8 mouse cellular contexts compared by ENCODE assay signal in the genomic region with DNA sequence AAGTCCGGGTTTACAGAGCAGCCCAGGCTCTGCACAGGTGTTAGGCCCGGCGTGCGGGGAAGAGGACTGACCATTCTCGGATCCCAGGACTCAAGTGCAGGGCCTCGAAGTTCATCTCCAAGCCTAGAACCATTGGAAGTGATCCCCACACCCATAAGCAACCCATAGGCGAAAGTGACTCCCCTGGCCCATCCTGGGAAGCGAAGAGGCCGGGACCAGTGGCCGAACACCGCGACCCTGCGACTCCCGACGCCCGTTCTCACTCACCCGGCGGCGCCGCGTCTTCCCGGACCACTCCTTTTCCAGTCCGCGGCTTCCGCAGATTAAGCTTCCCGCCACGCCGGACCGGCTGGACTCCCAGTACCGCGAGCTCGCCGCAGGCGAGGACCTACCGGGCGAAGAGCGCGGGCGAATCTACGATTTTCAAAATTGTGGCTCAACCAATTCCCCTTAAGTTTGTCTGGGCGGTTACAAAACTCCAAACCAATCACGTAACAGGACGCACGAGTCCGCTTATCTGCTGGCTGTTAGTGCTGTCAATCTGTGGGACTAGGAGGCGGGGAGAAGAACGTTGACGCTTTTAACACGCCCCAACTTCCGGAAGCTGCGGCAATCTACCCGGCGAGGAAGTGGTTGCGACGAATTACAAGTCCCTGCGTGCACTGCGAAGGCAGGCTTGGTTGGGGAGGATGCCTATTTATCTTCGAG. TPM values are rescaled to one million over a fixed set of nuclear protein-coding genes. Genes with fewer than 3 reads are reported as not detected.
DNase-seq lines count a peak whose midpoint lies in the region; ATAC-seq lines count a peak whose summit lies in the region.

A gene (minus strand): TSS at position 480 of the 708 bp plus-strand sequence.

- peak; percentile 98 for DNase-seq in CD4-positive, CD25-positive, alpha-beta regulatory T cell, adult 2 months (ENCODE audit: low read depth, low spot score)
- peak; percentile 98 for DNase-seq in fat pad, adult 2 months (ENCODE audit: extremely low read depth, low read depth, low spot score)
- DNase-seq in kidney, postnatal 10 days: peak; percentile 94
- DNase-seq in natural killer cell, adult 2 months (ENCODE audit: low spot score in 2 of 2): peak; percentile 93 to 95

- ATAC-seq in heart, embryonic 13.5 days (ENCODE audit: extremely low read depth, insufficient number of reproducible peaks, low FRiP score, low TSS enrichment): peak; percentile 90
- peak; percentile 94 for ATAC-seq in liver, embryonic 12.5 days
- ATAC-seq in stomach, embryonic 15.5 days (ENCODE audit: insufficient read depth, low FRiP score, low read depth): peak; percentile 97

- H3K27ac ChIP-seq in brown adipose tissue, adult 24 weeks (replicated peaks; ENCODE audit: low read depth, low read length): peak within 1 kb of the TSS; percentile 56
- H3K27ac ChIP-seq in heart, embryonic 13.5 days (replicated peaks): peak within 1 kb of the TSS; percentile 89
- H3K27ac ChIP-seq in liver, embryonic 12.5 days: peak within 1 kb of the TSS; percentile 94
- peak within 1 kb of the TSS; percentile 94 for H3K27ac ChIP-seq in stomach, embryonic 15.5 days

- peak within 1 kb of the TSS; percentile 85 for H3K4me2 ChIP-seq in heart, embryonic 13.5 days
- peak within 1 kb of the TSS; percentile 93 for H3K4me2 ChIP-seq in liver, embryonic 12.5 days
- peak within 1 kb of the TSS; percentile 82 for H3K4me2 ChIP-seq in stomach, embryonic 15.5 days

- WGBS in heart, embryonic 13.5 days: under 1% methylated on average over 58 of the region's 58 CpGs
- WGBS in liver, embryonic 12.5 days (ENCODE audit: insufficient replicate concordance): under 1% methylated on average over 58 of the region's 58 CpGs
- WGBS in stomach, embryonic 15.5 days: under 1% methylated on average over 58 of the region's 58 CpGs

- H3K4me1 ChIP-seq in brown adipose tissue, adult 24 weeks (ENCODE audit: control insufficient read depth, insufficient read depth, insufficient read length, low read length): peaks cover 4% of the 10 kb centered on the region; the same call in 1 of the 2 replicates
- peaks cover 33% of the 10 kb centered on the region for H3K4me1 ChIP-seq in heart, embryonic 13.5 days
- H3K4me1 ChIP-seq in liver, embryonic 12.5 days: peaks cover 58% of the 10 kb centered on the region
- peaks cover 19% of the 10 kb centered on the region for H3K4me1 ChIP-seq in stomach, embryonic 15.5 days

- H3K9me3 ChIP-seq in heart, embryonic 13.5 days: no peaks in the 10 kb centered on the region
- H3K9me3 ChIP-seq in liver, embryonic 12.5 days (replicated peaks): no peaks in the 10 kb centered on the region
- H3K9me3 ChIP-seq in stomach, embryonic 15.5 days: no peaks in the 10 kb centered on the region

- peaks cover 16% of the 10 kb centered on the region for H3K36me3 ChIP-seq in heart, embryonic 13.5 days
- H3K36me3 ChIP-seq in liver, embryonic 12.5 days: peaks cover 38% of the 10 kb centered on the region
- peaks cover 9% of the 10 kb centered on the region for H3K36me3 ChIP-seq in stomach, embryonic 15.5 days

- no peaks in the 10 kb centered on the region for H3K27me3 ChIP-seq in heart, embryonic 13.5 days (replicated peaks)
- no peaks in the 10 kb centered on the region for H3K27me3 ChIP-seq in liver, embryonic 12.5 days (replicated peaks)
- H3K27me3 ChIP-seq in stomach, embryonic 15.5 days (replicated peaks): no peaks in the 10 kb centered on the region

- peak within 1 kb of the TSS; percentile 79 for H3K4me3 ChIP-seq in brown adipose tissue, adult 24 weeks (ENCODE audit: insufficient read depth, low read depth, low read length)
- H3K4me3 ChIP-seq in heart, embryonic 13.5 days: peak within 1 kb of the TSS; percentile 85
- H3K4me3 ChIP-seq in liver, embryonic 12.5 days: peak within 1 kb of the TSS; percentile 85
- H3K4me3 ChIP-seq in stomach, embryonic 15.5 days (replicated peaks): peak within 1 kb of the TSS; percentile 80

- H3K9ac ChIP-seq in heart, embryonic 13.5 days: peak within 1 kb of the TSS; percentile 94
- peak within 1 kb of the TSS; percentile 94 for H3K9ac ChIP-seq in liver, embryonic 12.5 days
- H3K9ac ChIP-seq in stomach, embryonic 15.5 days: peak within 1 kb of the TSS; percentile 73

RNA-seq across cellular contexts. Expression of the gene that starts here (rescaled TPM):
- polyA plus RNA-seq in brown adipose tissue, adult 24 weeks (2012; ENCODE audit: insufficient read depth, insufficient read length, missing spikeins): 2.5 and 7.4 TPM in 2 replicates
- 68.6 and 69.4 TPM in 2 replicates for polyA plus RNA-seq in heart, embryonic 13.5 days (2015; fragmentation: Nextera tagmentation; extraction: Ambion mirVana)
- 157 and 159 TPM in 2 replicates for polyA plus RNA-seq in liver, embryonic 12.5 days (2016; fragmentation: Nextera tagmentation; extraction: Ambion mirVana)
- polyA plus RNA-seq in stomach, embryonic 15.5 days (2015; fragmentation: Nextera tagmentation; extraction: Ambion mirVana): 93.9 and 95.5 TPM in 2 replicates

Comparison
In these comparisons a context has a peak if more than half of its experiments do, and no peak if none do; other contexts are left out.
1. Peak in every context shown above with its lines: DNase-seq, ATAC-seq, H3K4me3 ChIP-seq and H3K27ac ChIP-seq.